Mouse (Mus musculus) kidney, embryonic 14.5 days (tissue): ENCODE results near the gene Atxn2. TPM values are rescaled to one million over a fixed set of nuclear protein-coding genes. Genes with fewer than 3 reads are reported as not detected.

Experiments used
- ATAC-seq: fragments of 200-750 bp; cut with Nextera tagmentation; 2 replicates; pipeline ENCODE4 v1.8.0; 2017; ENCODE audit warnings: moderate number of reproducible peaks, mild to moderate bottlenecking, moderate TSS enrichment, moderate library complexity; ENCODE audit not compliant: low FRiP score, low TSS enrichment
- H3K27ac ChIP-seq: fragments of 300-500 bp; sonication (generic); 2 replicates; pipeline ENCODE4 v1.5.1; 2014; ENCODE audit warnings: low read depth, mild to moderate bottlenecking, low read length, moderate library complexity, mixed read lengths
- H3K27me3 ChIP-seq: fragments of 300-500 bp; sonication (generic); 2 replicates; pipeline ENCODE4 v1.6.1; 2014; ENCODE audit warnings: mild to moderate bottlenecking, low read length; ENCODE audit not compliant: control insufficient read depth, insufficient read depth
- H3K36me3 ChIP-seq: fragments of 300-500 bp; sonication (generic); 2 replicates; pipeline ENCODE4 v1.6.1; 2014; ENCODE audit warnings: low read length, mixed read lengths; ENCODE audit not compliant: control insufficient read depth, insufficient read depth
- H3K4me1 ChIP-seq: fragments of 300-500 bp; sonication (generic); 2 replicates; pipeline ENCODE4 v1.6.1; 2014; ENCODE audit warnings: low read length, mixed read lengths; ENCODE audit not compliant: control insufficient read depth, insufficient read depth
- H3K4me2 ChIP-seq: fragments of 300-500 bp; sonication (generic); replicated peaks from 2 replicates; pipeline ENCODE4 v1.6.1; 2014; ENCODE audit warnings: low read depth, mild to moderate bottlenecking, low read length
- H3K4me3 ChIP-seq: fragments of 300-500 bp; sonication (generic); 2 replicates; pipeline ENCODE4 v1.5.1; 2014; ENCODE audit warnings: mild to moderate bottlenecking, low read length
- H3K9ac ChIP-seq: fragments of 300-500 bp; sonication (generic); 2 replicates; pipeline ENCODE4 v1.6.1; 2014; ENCODE audit warnings: low read depth, mild to moderate bottlenecking, low read length, moderate library complexity
- H3K9me3 ChIP-seq: fragments of 300-500 bp; sonication (generic); 2 replicates; pipeline ENCODE4 v1.6.1; 2016; ENCODE audit warnings: low read length; ENCODE audit not compliant: control insufficient read depth
- WGBS: fragments of 180-500 bp; shearing (Covaris S2); extraction: QIAGEN DNeasy Blood & Tissue Kit; methylation state at CpG from one replicate; pipeline ENCODE4 v1.1.7; 2014; 5-methylcytosine and 5-hydroxymethylcytosine counted together
- polyA plus RNA-seq: library from polyadenylated mRNA; unstranded; fragments of >200 nt; fragmentation: Nextera tagmentation; extraction: Ambion mirVana; gene quantifications from 2 replicates; pipeline ENCODE4 v1.2.1, GENCODE M21; 2014

The Atxn2 gene
- polyA plus RNA-seq, 1 experiment from 2014 or later: 76.6 TPM

DNA sequence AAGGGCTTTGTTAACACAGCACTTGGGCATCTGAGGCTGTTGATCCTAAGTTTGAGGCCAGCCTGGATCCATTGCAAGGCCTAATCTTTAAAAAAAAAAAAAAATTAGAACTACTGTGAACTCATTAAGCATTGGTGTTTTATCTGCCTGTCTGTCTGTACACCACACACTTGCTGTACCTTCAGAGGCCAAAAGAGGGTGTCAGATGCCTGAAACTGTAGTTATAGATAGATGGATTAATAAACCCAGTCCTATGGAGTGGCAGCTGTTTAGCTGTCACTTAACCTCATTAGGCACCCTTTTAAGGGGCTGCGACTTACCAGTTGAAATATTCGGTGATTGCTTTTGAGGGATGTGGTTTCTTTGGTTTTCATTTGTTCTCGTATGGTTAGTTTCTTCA is 84.7 kb downstream of the Atxn2 start:
- no peaks in the 10 kb centered on the region for H3K27me3 ChIP-seq
- H3K36me3 ChIP-seq: peaks cover 81% of the 10 kb centered on the region
- no peak overlapping the region for H3K4me3 ChIP-seq
- no peak overlapping the region for H3K9ac ChIP-seq
- WGBS: 87% methylated on average over 3 of the region's 3 CpGs
- no peaks in the 10 kb centered on the region for H3K4me1 ChIP-seq
- no peaks in the 10 kb centered on the region for H3K9me3 ChIP-seq
- H3K27ac ChIP-seq: no peak overlapping the region
- no peak for ATAC-seq
- H3K4me2 ChIP-seq: no peak overlapping the region

DNA sequence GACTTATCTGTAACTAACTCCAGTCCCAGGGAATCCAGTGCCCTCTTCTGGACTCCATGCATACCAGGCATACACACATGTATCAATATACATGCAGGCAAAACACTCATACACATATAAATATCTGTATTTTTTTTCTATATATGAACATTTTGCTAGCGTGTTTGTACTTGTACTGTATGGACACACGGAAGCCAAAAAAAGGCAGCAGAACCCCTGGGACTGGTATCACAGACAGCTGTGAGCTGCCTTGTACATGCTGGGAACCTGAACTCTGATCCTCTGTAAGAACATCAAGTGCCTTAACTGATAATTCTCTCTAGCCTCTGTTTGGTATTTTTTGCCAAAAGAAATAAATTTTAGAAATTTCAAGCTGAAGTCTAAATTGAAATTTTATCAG is 87.3 kb downstream of the Atxn2 start:
- Histone ChIP-seq H3K27ac (no peak overlapping the region), H3K9ac (no peak overlapping the region), H3K4me1 (no peaks in the 10 kb centered on the region), H3K36me3 (peaks cover 90% of the 10 kb centered on the region), H3K9me3 (no peaks in the 10 kb centered on the region), H3K4me3 (no peak overlapping the region), H3K4me2 (no peak overlapping the region), H3K27me3 (no peaks in the 10 kb centered on the region)
- 94% methylated on average over 2 of the region's 2 CpGs for WGBS
- no peak for ATAC-seq

DNA sequence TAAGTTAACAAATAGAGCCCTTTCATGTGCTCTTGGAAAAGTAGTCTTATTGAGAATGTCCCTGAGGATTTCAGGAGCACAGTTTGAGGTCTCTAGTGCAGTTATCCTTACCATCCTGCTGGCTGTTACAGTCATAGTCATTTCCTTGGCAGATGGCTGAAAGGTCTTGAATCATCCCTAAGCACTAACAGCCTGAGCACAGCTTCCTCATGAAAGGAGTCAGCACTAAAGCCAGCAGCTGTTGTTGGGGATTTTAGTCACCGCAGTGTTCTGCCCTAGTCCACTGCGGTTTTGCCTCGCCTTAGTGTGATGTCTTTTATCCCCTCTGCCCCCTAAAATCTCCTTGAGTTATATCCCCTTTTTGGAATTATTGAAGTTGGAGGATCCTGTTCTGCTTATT is 96.0 kb downstream of the Atxn2 start:
- Histone ChIP-seq H3K4me1 (no peaks in the 10 kb centered on the region), H3K9me3 (no peaks in the 10 kb centered on the region), H3K4me2 (no peak overlapping the region), H3K27ac (no peak overlapping the region), H3K4me3 (no peak overlapping the region), H3K27me3 (no peaks in the 10 kb centered on the region), H3K9ac (no peak overlapping the region), H3K36me3 (peaks cover 71% of the 10 kb centered on the region)
- ATAC-seq: no peak
- 90% methylated on average over 3 of the region's 3 CpGs for WGBS

DNA sequence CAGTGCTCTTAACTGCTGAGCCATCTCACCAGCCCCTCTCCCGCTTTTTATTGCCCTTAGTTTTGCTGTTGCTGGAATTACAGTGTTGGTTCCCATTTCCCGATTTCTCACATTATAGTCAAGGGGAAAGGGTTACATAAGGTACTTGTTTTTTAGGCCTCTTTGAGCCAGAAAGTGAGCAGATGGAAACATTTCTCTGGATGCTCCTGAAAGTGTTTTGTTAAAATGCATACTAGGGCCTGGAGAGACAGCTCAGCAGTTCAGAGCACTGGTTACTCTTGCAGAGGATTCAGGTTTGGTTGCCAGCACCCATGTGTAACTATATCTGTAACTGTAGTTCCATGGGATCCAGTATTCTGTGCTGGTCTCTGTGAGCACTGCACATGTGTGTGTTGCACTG is 97.1 kb downstream of the Atxn2 start:
- ATAC-seq: no peak
- no peak overlapping the region for H3K9ac ChIP-seq
- peaks cover 71% of the 10 kb centered on the region for H3K36me3 ChIP-seq
- no peak overlapping the region for H3K4me3 ChIP-seq
- WGBS: 81% methylated on average over 2 of the region's 2 CpGs
- no peaks in the 10 kb centered on the region for H3K27me3 ChIP-seq
- no peak overlapping the region for H3K27ac ChIP-seq
- H3K4me2 ChIP-seq: no peak overlapping the region
- no peaks in the 10 kb centered on the region for H3K4me1 ChIP-seq
- no peaks in the 10 kb centered on the region for H3K9me3 ChIP-seq

DNA sequence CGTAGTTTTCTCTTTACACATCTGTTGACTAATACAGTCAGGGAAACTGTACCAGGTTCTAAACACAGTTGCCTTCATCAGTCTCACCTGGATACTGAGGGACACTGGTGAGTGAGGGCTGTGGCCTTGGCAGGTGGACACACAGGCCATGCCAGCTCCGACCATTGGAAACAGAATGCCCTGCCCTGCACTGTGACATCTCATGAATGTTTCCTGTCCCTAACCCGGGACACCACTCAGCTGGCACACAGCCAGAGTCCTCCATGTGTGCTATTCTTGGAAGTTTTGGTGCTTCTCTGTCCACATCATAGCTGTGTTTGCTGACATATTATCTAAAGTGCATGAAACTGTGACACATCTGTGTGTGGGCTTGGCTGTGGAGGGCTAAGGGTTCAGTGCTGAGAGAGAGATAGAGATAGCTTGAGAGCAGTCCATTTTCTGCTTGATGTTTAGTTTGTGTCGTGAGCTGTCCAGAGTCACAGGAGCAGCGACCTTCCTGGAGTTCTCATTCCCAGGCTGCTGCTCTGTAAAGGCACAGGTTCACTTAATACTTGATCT is 98.6 kb downstream of the Atxn2 start:
- H3K4me2 ChIP-seq: no peak overlapping the region
- H3K36me3 ChIP-seq: peaks cover 68% of the 10 kb centered on the region
- no peaks in the 10 kb centered on the region for H3K27me3 ChIP-seq
- no peak overlapping the region for H3K27ac ChIP-seq
- no peaks in the 10 kb centered on the region for H3K4me1 ChIP-seq
- H3K4me3 ChIP-seq: no peak overlapping the region
- no peak overlapping the region for H3K9ac ChIP-seq
- WGBS: 62% methylated on average over 5 of the region's 5 CpGs
- H3K9me3 ChIP-seq: no peaks in the 10 kb centered on the region
- ATAC-seq: no peak

DNA sequence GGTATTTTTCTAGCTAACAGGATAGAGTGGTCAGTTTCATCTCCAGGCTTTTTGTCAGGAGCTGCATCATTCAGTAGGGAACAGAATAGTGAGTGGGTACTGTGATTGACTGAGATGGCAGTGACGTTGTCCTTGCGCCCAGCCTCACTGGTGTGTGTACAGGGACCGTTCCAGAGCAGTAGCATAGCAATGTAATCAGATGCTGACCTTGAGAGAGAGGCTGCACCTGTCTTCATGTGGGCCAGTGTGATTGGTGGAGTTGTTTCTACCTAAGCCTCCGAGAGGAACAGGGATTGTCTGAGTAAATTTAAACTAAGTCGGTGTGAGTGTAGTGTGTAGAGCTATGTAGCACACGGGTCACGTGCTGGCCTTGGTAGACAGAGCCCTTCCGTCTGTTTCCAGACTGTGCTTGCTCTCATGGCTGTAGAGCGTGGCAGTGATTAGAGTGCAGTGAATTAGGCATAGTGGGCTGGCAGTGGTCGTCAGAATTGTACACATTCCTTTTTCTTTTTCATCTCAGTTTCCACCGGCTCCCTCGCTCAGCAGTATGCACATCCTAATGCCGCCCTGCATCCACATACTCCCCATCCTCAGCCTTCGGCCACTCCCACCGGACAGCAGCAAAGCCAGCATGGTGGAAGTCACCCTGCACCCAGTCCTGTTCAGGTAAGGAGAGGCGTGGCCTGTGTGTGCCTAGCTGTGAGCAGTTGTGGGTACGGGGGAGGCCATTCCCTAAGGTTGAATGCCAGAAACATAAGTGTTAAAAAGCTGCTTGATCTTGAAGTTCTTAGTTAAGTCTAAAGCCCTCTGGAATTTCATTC is 99.4 kb downstream of the Atxn2 start:
- H3K4me3 ChIP-seq: no peak overlapping the region
- no peaks in the 10 kb centered on the region for H3K4me1 ChIP-seq
- no peak overlapping the region for H3K4me2 ChIP-seq
- peaks cover 66% of the 10 kb centered on the region for H3K36me3 ChIP-seq
- 89% methylated on average over 17 of the region's 17 CpGs for WGBS
- H3K9me3 ChIP-seq: no peaks in the 10 kb centered on the region
- H3K27me3 ChIP-seq: no peaks in the 10 kb centered on the region
- no peak overlapping the region for H3K27ac ChIP-seq
- 0 out of 2 replicates have a peak, but pooled peaks have one; percentile 25 for ATAC-seq
- H3K9ac ChIP-seq: no peak overlapping the region

DNA sequence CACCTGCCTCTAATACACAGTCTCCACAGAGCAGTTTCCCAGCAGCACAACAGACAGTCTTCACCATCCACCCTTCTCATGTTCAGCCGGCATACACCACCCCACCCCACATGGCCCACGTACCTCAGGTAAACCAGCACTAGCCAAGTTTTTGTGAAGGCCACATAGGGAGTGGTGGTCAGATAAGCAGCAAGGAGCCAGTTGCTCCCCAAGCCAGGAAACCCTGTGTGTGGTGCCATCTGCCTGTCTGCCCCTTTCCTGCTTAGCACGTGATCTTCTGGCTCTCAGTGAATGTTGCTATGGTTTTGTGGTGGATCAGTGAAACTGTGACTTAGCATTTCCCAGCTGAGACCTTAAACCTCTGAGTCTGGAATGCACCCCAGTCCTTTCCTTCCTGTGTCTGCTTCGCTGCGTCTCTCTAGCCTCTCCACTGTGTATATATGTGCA is 100.4 kb downstream of the Atxn2 start:
- no peaks in the 10 kb centered on the region for H3K27me3 ChIP-seq
- WGBS: 85% methylated on average over 5 of the region's 5 CpGs
- peaks cover 69% of the 10 kb centered on the region for H3K36me3 ChIP-seq
- ATAC-seq: no peak
- H3K9ac ChIP-seq: no peak overlapping the region
- no peak overlapping the region for H3K4me3 ChIP-seq
- H3K27ac ChIP-seq: no peak overlapping the region; the same call in 1 of the 2 replicates
- H3K4me2 ChIP-seq: no peak overlapping the region
- no peaks in the 10 kb centered on the region for H3K4me1 ChIP-seq
- H3K9me3 ChIP-seq: no peaks in the 10 kb centered on the region

DNA sequence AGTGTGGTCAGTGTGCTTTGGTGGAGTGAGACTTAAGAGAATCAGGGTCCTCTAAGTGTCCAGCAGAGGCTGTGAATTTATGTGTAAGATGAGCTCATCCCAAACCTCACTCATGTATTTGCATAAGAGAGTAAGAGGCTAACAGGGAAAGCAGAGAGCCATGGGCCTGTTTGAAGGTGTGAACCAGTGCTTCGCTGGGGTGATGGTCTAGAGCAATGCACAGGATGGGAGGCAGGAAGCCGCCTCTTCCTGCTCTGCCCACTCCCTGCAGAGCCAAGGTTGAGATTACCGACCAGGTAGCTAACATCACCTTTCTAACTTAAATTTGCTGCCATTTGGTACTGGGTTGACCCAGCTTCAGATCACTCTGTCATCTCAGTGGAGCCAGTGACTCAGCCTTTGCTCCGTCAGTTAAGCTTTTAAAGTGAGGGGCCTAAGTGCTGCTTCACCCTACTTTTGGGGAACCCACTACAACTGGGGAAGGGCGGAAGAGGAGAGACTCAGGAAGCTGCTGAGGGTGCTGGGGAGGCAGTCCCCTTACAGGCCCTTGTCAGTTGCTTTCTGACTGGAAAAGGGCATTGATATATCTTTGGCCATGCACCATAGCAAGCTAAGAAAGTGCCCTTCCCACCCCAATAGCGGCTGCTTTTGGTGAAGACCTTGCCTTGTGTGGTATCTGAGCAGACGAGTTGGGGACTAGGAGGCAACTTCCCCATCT is 101.5 kb downstream of the Atxn2 start:
- Histone ChIP-seq H3K36me3 (peaks cover 76% of the 10 kb centered on the region), H3K9me3 (no peaks in the 10 kb centered on the region), H3K27ac (no peak overlapping the region), H3K4me2 (no peak overlapping the region), H3K27me3 (no peaks in the 10 kb centered on the region), H3K4me1 (no peaks in the 10 kb centered on the region), H3K9ac (no peak overlapping the region), H3K4me3 (no peak overlapping the region)
- ATAC-seq: no peak
- WGBS: 83% methylated on average over 7 of the region's 7 CpGs

DNA sequence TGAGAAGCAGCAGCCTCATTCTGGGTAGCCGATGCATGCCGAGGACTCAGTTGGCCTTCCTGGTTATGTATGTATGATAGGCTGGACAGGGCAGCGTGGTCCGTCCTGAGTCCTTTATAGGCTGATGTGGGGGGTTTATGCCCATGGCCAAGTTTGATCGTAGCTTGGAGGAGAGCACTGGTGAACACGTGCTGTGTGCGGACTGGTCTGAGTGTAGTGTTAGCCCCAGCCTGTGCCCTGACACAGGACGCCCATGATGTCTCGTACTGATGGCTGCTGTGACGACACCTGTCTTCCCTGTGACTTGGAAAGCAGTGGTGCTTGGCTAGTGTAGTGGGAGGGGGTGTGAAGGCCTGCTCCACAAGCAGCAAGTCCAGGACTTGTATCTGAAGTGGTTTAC is 102.6 kb downstream of the Atxn2 start:
- ATAC-seq: no peak
- Histone ChIP-seq H3K4me3 (no peak overlapping the region), H3K36me3 (peaks cover 80% of the 10 kb centered on the region), H3K4me1 (no peaks in the 10 kb centered on the region), H3K27me3 (no peaks in the 10 kb centered on the region), H3K4me2 (no peak overlapping the region), H3K9ac (no peak overlapping the region), H3K27ac (no peak overlapping the region), H3K9me3 (no peaks in the 10 kb centered on the region)
- 94% methylated on average over 10 of the region's 10 CpGs for WGBS
